Mouse (Mus musculus) frontal cortex, adult (tissue): ENCODE measurements around the gene Gtdc1.
A peak's percentile ranks its signal among the peaks of the same experiment; 100 is the strongest.

Experiments
- ATAC-seq: cut with Nextera tagmentation; 2 replicates; pipeline ENCODE4 v1.9.2; 2017; ENCODE audit warnings: mild to moderate bottlenecking, moderate library complexity, mixed read lengths; ENCODE audit not compliant: low TSS enrichment

The Gtdc1 gene

GRCm38 (mm10) chr2:44924618-44925017 lies 2.8 kb downstream of the Gtdc1 start:
- no peak for ATAC-seq

- no peak for ATAC-seq
Observed at GRCm38 (mm10) chr2:44923056-44923883, 4.2 kb downstream of the Gtdc1 start.

- no peak for ATAC-seq
Observed at GRCm38 (mm10) chr2:44922500-44922899, 5.0 kb downstream of the Gtdc1 start.

GRCm38 (mm10) chr2:44920471-44920870 lies 7.0 kb downstream of the Gtdc1 start:
- ATAC-seq: no peak

- no peak for ATAC-seq
Observed at GRCm38 (mm10) chr2:44919326-44919725, 8.1 kb downstream of the Gtdc1 start.

GRCm38 (mm10) chr2:44918737-44919136 lies 8.7 kb downstream of the Gtdc1 start:
- ATAC-seq: no peak

GRCm38 (mm10) chr2:44916286-44916685 lies 11.2 kb downstream of the Gtdc1 start:
- ATAC-seq: no peak

GRCm38 (mm10) chr2:44897801-44898200 lies 29.7 kb downstream of the Gtdc1 start:
- ATAC-seq: peak; percentile 70

- no peak for ATAC-seq
Observed at GRCm38 (mm10) chr2:44873718-44874117, 53.7 kb downstream of the Gtdc1 start.

GRCm38 (mm10) chr2:44864726-44865125 lies 62.7 kb downstream of the Gtdc1 start:
- ATAC-seq: no peak

- no peak for ATAC-seq
Observed at GRCm38 (mm10) chr2:44854475-44854874, 73.0 kb downstream of the Gtdc1 start.

- no peak for ATAC-seq
Observed at GRCm38 (mm10) chr2:44849666-44850065, 77.8 kb downstream of the Gtdc1 start.

GRCm38 (mm10) chr2:44848156-44848555 lies 79.3 kb downstream of the Gtdc1 start:
- ATAC-seq: no peak

- ATAC-seq: no peak
Observed at GRCm38 (mm10) chr2:44845424-44845823, 82.0 kb downstream of the Gtdc1 start.

GRCm38 (mm10) chr2:44829753-44830152 lies 97.7 kb downstream of the Gtdc1 start:
- no peak for ATAC-seq

- ATAC-seq: no peak
Observed at GRCm38 (mm10) chr2:44829346-44829745, 98.1 kb downstream of the Gtdc1 start.

- ATAC-seq: no peak
Observed at GRCm38 (mm10) chr2:44826609-44827008, 100.8 kb downstream of the Gtdc1 start.

GRCm38 (mm10) chr2:44817787-44818186 lies 109.7 kb downstream of the Gtdc1 start:
- no peak for ATAC-seq

- no peak for ATAC-seq
Observed at GRCm38 (mm10) chr2:44813729-44814128, 113.7 kb downstream of the Gtdc1 start.

- ATAC-seq: no peak
Observed at GRCm38 (mm10) chr2:44804497-44804896, 123.0 kb downstream of the Gtdc1 start.

- ATAC-seq: no peak
Observed at GRCm38 (mm10) chr2:44801361-44801760, 126.1 kb downstream of the Gtdc1 start.

- ATAC-seq: no peak
Observed at GRCm38 (mm10) chr2:44791840-44792239, 135.6 kb downstream of the Gtdc1 start.

- no peak for ATAC-seq
Observed at GRCm38 (mm10) chr2:44791134-44791533, 136.3 kb downstream of the Gtdc1 start.

- ATAC-seq: no peak
Observed at GRCm38 (mm10) chr2:44782746-44783145, 144.7 kb downstream of the Gtdc1 start.
